Mouse (Mus musculus) MN1 (cell line): ENCODE results near the gene Loxl4.

Experiments used
- DNase-seq: peaks from one replicate; pipeline ENCODE4 v3.0.0-alpha.2; 2016; ENCODE audit warnings: low spot score

Loxl4 gene

GRCm38 (mm10) chr19:42566283-42567019, 46.2 kb downstream of the Loxl4 start:
- no peak for DNase-seq

GRCm38 (mm10) chr19:42563726-42564270, 48.8 kb downstream of the Loxl4 start:
- DNase-seq, result no peak

- no peak for DNase-seq
These were observed 49.6 kb downstream of the Loxl4 start for GRCm38 (mm10) chr19:42562981-42563380.

DNA sequence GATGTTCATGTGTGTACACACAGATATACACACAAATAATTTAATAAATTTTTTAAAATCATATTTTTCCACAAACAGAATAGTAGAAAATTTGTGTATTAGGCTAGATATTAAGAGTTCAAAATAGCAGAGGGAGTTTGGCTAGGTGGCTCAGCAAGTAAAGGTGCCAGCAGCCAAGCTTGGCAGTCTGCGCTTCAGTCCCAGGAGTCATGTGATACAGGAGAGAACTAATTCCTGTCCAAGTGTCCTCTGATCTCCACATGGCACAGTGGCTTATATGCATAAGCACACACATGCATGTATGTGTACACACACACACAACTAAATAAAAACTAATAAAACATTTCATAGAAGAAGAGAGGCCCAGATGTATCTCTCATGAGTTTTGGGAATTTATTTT, 50.6 kb downstream of the Loxl4 start:
- no peak for DNase-seq

GRCm38 (mm10) chr19:42558701-42559100, 53.9 kb downstream of the Loxl4 start:
- DNase-seq, result no peak
